Mouse (Mus musculus) CH12.LX (cell line): ENCODE measurements at regions not wholly inside any gene's neighbourhood (a gene's known extent, or its start where the extent isn't known, plus 50 kb on each side); places are given as distances from the start of the nearest gene placed in this dataset.

Experiments used
- DNase-seq: peaks from one replicate; pipeline ENCODE4 v3.0.0-alpha.2; 2013; ENCODE audit errors: extremely low read depth
- H3K27ac ChIP-seq: 2 replicates; pipeline ENCODE4 v1.5.1; 2012; ENCODE audit warnings: low read depth, mild to moderate bottlenecking, control low read depth, moderate library complexity; ENCODE audit not compliant: insufficient read depth
- H3K27me3 ChIP-seq: replicated peaks from 2 replicates; pipeline ENCODE3; 2012; ENCODE audit warnings: inconsistent platforms
- H3K36me3 ChIP-seq, 2 experiments: replicated peaks in 1 of 2; 2 replicates each; pipeline versions ENCODE3 to v1.6.1; 2012; ENCODE audit warnings: inconsistent platforms in 1 of 2, low read length in 1 of 2, mild to moderate bottlenecking in 1 of 2, mixed read lengths in 1 of 2, moderate library complexity in 1 of 2; ENCODE audit not compliant: control insufficient read depth in 1 of 2, insufficient read depth in 1 of 2
- H3K4me1 ChIP-seq, 2 experiments: 2 replicates each; pipeline ENCODE4 v1.6.1; 2012; ENCODE audit warnings: inconsistent platforms in 1 of 2, moderate library complexity in 1 of 2; ENCODE audit not compliant: insufficient read depth in 2 of 2, control insufficient read depth in 1 of 2
- H3K4me2 ChIP-seq: 2 replicates; pipeline ENCODE4 v1.6.1; 2012; ENCODE audit warnings: low read depth, mild to moderate bottlenecking, control low read depth; ENCODE audit not compliant: poor library complexity, insufficient read depth, severe bottlenecking
- H3K4me3 ChIP-seq, 3 experiments: fragments of 150-350 bp in 1 of 3; sonication (generic) in 1 of 3; replicated peaks in 1 of 3; 2 replicates each; pipeline versions ENCODE3 to v1.5.1; 2011 to 2012; ENCODE audit warnings: low read depth in 2 of 3, low read length in 2 of 3, mild to moderate bottlenecking in 2 of 3, moderate library complexity in 2 of 3, control low read depth in 1 of 3, improper control_type of control experiment in 1 of 3, inconsistent platforms in 1 of 3, mixed read lengths in 1 of 3; ENCODE audit not compliant: poor library complexity in 1 of 3
- H3K79me2 ChIP-seq: replicated peaks from 2 replicates; pipeline ENCODE4 v1.6.1; 2012; ENCODE audit warnings: mild to moderate bottlenecking, moderate library complexity; ENCODE audit not compliant: control insufficient read depth, poor library complexity, insufficient read depth, severe bottlenecking; ENCODE audit errors: extremely low read depth
- H3K9ac ChIP-seq: 2 replicates; pipeline ENCODE4 v1.6.1; 2012; ENCODE audit warnings: low read depth, mild to moderate bottlenecking, control low read depth, moderate library complexity; ENCODE audit not compliant: insufficient read depth
- H3K9me3 ChIP-seq: replicated peaks from 2 replicates; pipeline ENCODE3; 2012; ENCODE audit warnings: low read length, inconsistent platforms, mixed read lengths
- BHLHE40 ChIP-seq: IDR thresholded peaks from 2 replicates; pipeline ENCODE4 v1.6.1; 2011; ENCODE audit warnings: mild to moderate bottlenecking, low read depth, low read length, improper control_type of control experiment
- CTCF ChIP-seq, 2 experiments: IDR thresholded peaks in 1 of 2; conservative IDR thresholded peaks in 1 of 2; 2 replicates each; pipeline ENCODE4 v1.5.1; 2011 to 2012; ENCODE audit warnings: low read depth in 2 of 2, low read length in 2 of 2, improper control_type of control experiment in 1 of 2, inconsistent platforms in 1 of 2, mild to moderate bottlenecking in 1 of 2, moderate library complexity in 1 of 2
- ELF1 ChIP-seq: IDR thresholded peaks from 2 replicates; pipeline ENCODE4 v1.6.1; 2014; ENCODE audit warnings: low read depth, mild to moderate bottlenecking, inconsistent platforms, low read length, improper control_type of control experiment
- EP300 ChIP-seq: IDR thresholded peaks from 2 replicates; pipeline ENCODE4 v1.6.1; 2011; ENCODE audit warnings: low read length, improper control_type of control experiment
- ETS1 ChIP-seq: conservative IDR thresholded peaks from 2 replicates; pipeline ENCODE4 v1.6.1; 2012; ENCODE audit warnings: low read depth, mild to moderate bottlenecking, inconsistent platforms, low read length, improper control_type of control experiment, moderate library complexity
- HCFC1 ChIP-seq: IDR thresholded peaks from 2 replicates; pipeline ENCODE4 v1.6.1; 2012; ENCODE audit warnings: low read depth, mild to moderate bottlenecking, inconsistent platforms, low read length, improper control_type of control experiment
- IRF4 ChIP-seq: IDR thresholded peaks from 2 replicates; pipeline ENCODE4 v1.6.1; 2014; ENCODE audit warnings: low read depth, mild to moderate bottlenecking, inconsistent platforms, low read length, improper control_type of control experiment
- MAFK ChIP-seq: IDR thresholded peaks from 2 replicates; pipeline ENCODE4 v1.6.1; 2011; ENCODE audit warnings: low read length, improper control_type of control experiment; ENCODE audit not compliant: insufficient replicate concordance
- MAZ ChIP-seq: IDR thresholded peaks from 2 replicates; pipeline ENCODE4 v1.6.1; 2012; ENCODE audit warnings: low read depth, mild to moderate bottlenecking, inconsistent platforms, low read length, improper control_type of control experiment, moderate library complexity
- MEF2A ChIP-seq: IDR thresholded peaks from 2 replicates; pipeline ENCODE4 v1.6.1; 2014; ENCODE audit warnings: low read depth, mild to moderate bottlenecking, inconsistent platforms, low read length, improper control_type of control experiment, borderline replicate concordance
- MXI1 ChIP-seq: IDR thresholded peaks from 2 replicates; pipeline ENCODE4 v1.6.1; 2011; ENCODE audit warnings: mild to moderate bottlenecking, low read depth, low read length, improper control_type of control experiment
- MYC ChIP-seq: IDR thresholded peaks from 2 replicates; pipeline ENCODE4 v1.6.1; 2011; ENCODE audit warnings: low read depth, mild to moderate bottlenecking, improper control_type of control experiment, low read length
- NELFE ChIP-seq: IDR thresholded peaks from 2 replicates; pipeline ENCODE4 v1.6.1; 2011; ENCODE audit warnings: low read depth, low read length, improper control_type of control experiment
- PAX5 ChIP-seq: IDR thresholded peaks from 2 replicates; pipeline ENCODE4 v1.6.1; 2012; ENCODE audit warnings: low read length, inconsistent platforms, mixed read lengths
- POLR2A ChIP-seq: IDR thresholded peaks from 2 replicates; pipeline ENCODE4 v1.6.1; 2011; ENCODE audit warnings: low read depth, mild to moderate bottlenecking, improper control_type of control experiment, low read length
- POLR2AphosphoS2 ChIP-seq: IDR thresholded peaks from 2 replicates; pipeline ENCODE4 v1.6.1; 2011; ENCODE audit warnings: low read depth, low read length, improper control_type of control experiment
- RAD21 ChIP-seq: IDR thresholded peaks from 2 replicates; pipeline ENCODE4 v1.6.1; 2011; ENCODE audit warnings: low read depth, mild to moderate bottlenecking, low read length, improper control_type of control experiment, moderate library complexity
- TBP ChIP-seq: conservative IDR thresholded peaks from 2 replicates; pipeline ENCODE4 v1.6.1; 2011; ENCODE audit warnings: low read depth, low read length, improper control_type of control experiment
- UBTF ChIP-seq: IDR thresholded peaks from 2 replicates; pipeline ENCODE4 v1.6.1; 2012; ENCODE audit warnings: low read depth, mild to moderate bottlenecking, inconsistent platforms, low read length, improper control_type of control experiment, moderate library complexity
- ZC3H11A ChIP-seq: IDR thresholded peaks from 2 replicates; pipeline ENCODE4 v1.6.1; 2012; ENCODE audit warnings: low read depth, mild to moderate bottlenecking, inconsistent platforms, low read length, improper control_type of control experiment
- ZKSCAN1 ChIP-seq: IDR thresholded peaks from 2 replicates; pipeline ENCODE4 v1.6.1; 2012; ENCODE audit warnings: low read depth, inconsistent platforms, low read length, improper control_type of control experiment, borderline replicate concordance
- ZMIZ1 ChIP-seq: IDR thresholded peaks from 2 replicates; pipeline ENCODE4 v1.6.1; 2012; ENCODE audit warnings: low read depth, mild to moderate bottlenecking, inconsistent platforms, low read length, improper control_type of control experiment
- ZNF384 ChIP-seq: IDR thresholded peaks from 2 replicates; pipeline ENCODE4 v1.6.1; 2012; ENCODE audit warnings: low read depth, low read length, improper control_type of control experiment, inconsistent platforms
- dilution Hi-C: fragments of 300-500 bp; cut with MboI; formaldehyde crosslinking; loops from 2 replicates; pipeline ENCODE4 v1.14.3; 2020; ENCODE audit warnings: low sequenced_read_pairs; ENCODE audit not compliant: extremely low pct_unique_long_range_greater_than_20kb, extremely low pct_ligation_motif_present
- in situ Hi-C: fragments of 300-500 bp; cut with MboI; formaldehyde crosslinking; loops from 3 replicates; pipeline ENCODE4 v1.14.3; 2019; ENCODE audit warnings: low sequenced_read_pairs, low pct_ligation_motif_present, low pct_unique_long_range_greater_than_20kb, mixed read lengths

DNA sequence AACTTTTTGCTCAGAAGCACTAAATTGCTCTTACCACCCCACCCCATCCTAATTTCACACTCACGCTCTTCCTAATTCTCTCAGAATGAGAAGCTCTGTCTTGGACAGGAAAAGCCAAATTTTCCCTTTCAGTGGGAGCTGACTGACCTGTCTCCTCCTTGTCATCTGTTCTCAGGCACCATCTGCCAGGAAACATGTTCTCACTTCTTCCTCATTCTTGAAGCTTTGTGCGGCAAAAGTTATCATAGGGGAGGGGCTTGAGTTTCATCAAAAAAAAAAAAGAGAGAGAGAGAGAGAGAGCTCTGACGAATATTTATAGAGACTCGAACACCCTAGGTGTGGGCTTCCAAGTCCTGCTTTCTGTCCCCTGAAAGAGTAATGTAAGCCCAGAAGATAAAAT lies 148.6 kb downstream of the Cyp26b1 start:
- Histone ChIP-seq H3K36me3 (no peaks in the 10 kb centered on the region), H3K27me3 (peaks cover 71% of the 10 kb centered on the region), H3K9ac (no peak overlapping the region), H3K4me3 (no peak overlapping the region), H3K4me1 (no peaks in the 10 kb centered on the region), H3K79me2 (no peaks in the 10 kb centered on the region), H3K4me2 (no peak overlapping the region), H3K9me3 (peaks cover 10% of the 10 kb centered on the region), H3K27ac (no peak overlapping the region)
- TF ChIP-seq MAZ (no peak), RAD21 (no peak), POLR2AphosphoS2 (no peak), ZMIZ1 (no peak), ELF1 (no peak), TBP (no peak), POLR2A (no peak), ZKSCAN1 (no peak), ZNF384 (no peak)
- in situ Hi-C loops = no loop called here
- DNase-seq = no peak
- dilution Hi-C loops = no loop called here

DNA sequence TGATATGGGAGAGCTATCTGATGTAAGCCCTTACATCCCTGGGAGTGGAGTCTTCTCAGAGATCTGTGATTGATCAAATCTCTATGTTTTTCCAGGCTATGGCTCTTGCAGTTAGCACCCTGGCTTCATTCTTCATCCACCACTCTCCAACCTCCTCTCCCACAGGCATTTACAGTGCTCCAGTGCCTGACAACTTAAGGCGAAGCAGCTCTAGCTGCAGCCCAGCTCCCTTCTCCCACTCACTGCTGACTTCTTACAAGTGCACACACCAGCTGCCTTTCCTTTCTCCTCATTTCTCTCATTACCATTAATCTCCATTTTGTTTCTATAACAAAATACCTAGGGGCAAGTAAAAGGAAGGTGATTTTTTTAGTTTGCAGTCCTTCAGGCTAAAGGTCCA lies 151.0 kb downstream of the Cyp26b1 start:
- H3K4me2 ChIP-seq = no peak overlapping the region
- H3K27ac ChIP-seq = no peak overlapping the region
- H3K79me2 ChIP-seq = no peaks in the 10 kb centered on the region
- H3K4me1 ChIP-seq = no peaks in the 10 kb centered on the region
- DNase-seq = no peak
- H3K4me3 ChIP-seq = no peak overlapping the region
- no peak overlapping the region for H3K9ac ChIP-seq
- TF ChIP-seq HCFC1 = no peak
- no peak for TF ChIP-seq NELFE
- no peak for TF ChIP-seq ZNF384
- TF ChIP-seq PAX5 = no peak
- TF ChIP-seq ZMIZ1 = no peak
- no peak for TF ChIP-seq RAD21
- no peak for TF ChIP-seq ELF1
- no peak for TF ChIP-seq ETS1
- TF ChIP-seq POLR2AphosphoS2 = no peak
- no peak for TF ChIP-seq MEF2A
- TF ChIP-seq MAFK = no peak
- no peak for TF ChIP-seq UBTF
- TF ChIP-seq MXI1 = no peak
- TF ChIP-seq IRF4 = no peak
- no peak for TF ChIP-seq ZC3H11A
- TF ChIP-seq BHLHE40 = no peak
- no peak for TF ChIP-seq MYC
- TF ChIP-seq MAZ = no peak
- no peak for TF ChIP-seq EP300
- no peak for TF ChIP-seq CTCF (conservative IDR thresholded peaks at IDR 0.05 in 1 of 2, IDR thresholded peaks at IDR 0.05 in 1 of 2; ENCODE audit: low read depth in 2 of 2, low read length in 2 of 2)
- TF ChIP-seq, all 38 proteins: peak for 0
- Histone ChIP-seq H3K36me3 (no peaks in the 10 kb centered on the region), H3K9me3 (peaks cover 12% of the 10 kb centered on the region), H3K27me3 (peaks cover 55% of the 10 kb centered on the region)
- dilution Hi-C loops = no loop called here
- in situ Hi-C loops = no loop called here
